Mouse (Mus musculus) MEL (cell line): ENCODE measurements around the gene Per2. TPM values are rescaled to one million over a fixed set of nuclear protein-coding genes. Genes with fewer than 3 reads are reported as not detected.

Source experiments
- DNase-seq: peaks from one replicate; pipeline ENCODE4 v3.0.0; 2011; ENCODE audit warnings: low read depth, low spot score
- H3K27ac ChIP-seq: 2 replicates; pipeline ENCODE4 v1.5.1; 2012; ENCODE audit warnings: low read depth, mild to moderate bottlenecking, control low read depth, low read length, moderate library complexity; ENCODE audit not compliant: control insufficient read depth
- H3K27me3 ChIP-seq, 2 experiments: fragments of 150-350 bp in 1 of 2; sonication (generic) in 1 of 2; 2 replicates each; pipeline ENCODE4 v1.6.1; 2012; ENCODE audit warnings: low read length in 2 of 2, mild to moderate bottlenecking in 2 of 2, improper control_type of control experiment in 1 of 2, moderate library complexity in 1 of 2; ENCODE audit not compliant: insufficient read depth in 2 of 2, control insufficient read depth in 1 of 2
- H3K36me3 ChIP-seq, 2 experiments: 2 replicates each; pipeline ENCODE4 v1.6.1; 2012 to 2014; ENCODE audit warnings: low read length in 2 of 2, improper control_type of control experiment in 1 of 2, inconsistent platforms in 1 of 2, mild to moderate bottlenecking in 1 of 2; ENCODE audit not compliant: insufficient read depth in 2 of 2, control insufficient read depth in 1 of 2
- H3K4me1 ChIP-seq, 2 experiments: fragments of 150-350 bp in 1 of 2; sonication (generic) in 1 of 2; 2 replicates each; pipeline ENCODE4 v1.6.1; 2012; ENCODE audit warnings: low read length in 2 of 2, improper control_type of control experiment in 1 of 2, mild to moderate bottlenecking in 1 of 2; ENCODE audit not compliant: insufficient read depth in 2 of 2, control insufficient read depth in 1 of 2
- H3K4me3 ChIP-seq, 2 experiments: fragments of 150-350 bp in 1 of 2; sonication (generic) in 1 of 2; 2 replicates each; pipeline ENCODE4 v1.5.1; 2012; ENCODE audit warnings: low read depth in 2 of 2, low read length in 2 of 2, mild to moderate bottlenecking in 2 of 2, moderate library complexity in 2 of 2, control low read depth in 1 of 2, improper control_type of control experiment in 1 of 2; ENCODE audit not compliant: control insufficient read depth in 1 of 2, insufficient read depth in 1 of 2
- H3K79me2 ChIP-seq: 2 replicates; pipeline ENCODE4 v1.6.1; 2012; ENCODE audit warnings: mild to moderate bottlenecking, low read length, moderate library complexity; ENCODE audit not compliant: control insufficient read depth, poor library complexity, insufficient read depth
- H3K9ac ChIP-seq: 2 replicates; pipeline ENCODE4 v1.6.1; 2012; ENCODE audit warnings: low read depth, mild to moderate bottlenecking, control low read depth, low read length, moderate library complexity; ENCODE audit not compliant: control insufficient read depth, poor library complexity, severe bottlenecking
- H3K9me3 ChIP-seq: fragments of 150-350 bp; sonication (generic); replicated peaks from 2 replicates; pipeline ENCODE4 v1.6.1; 2012; ENCODE audit warnings: mild to moderate bottlenecking, low read length, improper control_type of control experiment, moderate library complexity; ENCODE audit not compliant: insufficient read depth
- CHD1 ChIP-seq: IDR thresholded peaks from 2 replicates; pipeline ENCODE4 v1.6.1; 2012; ENCODE audit warnings: low read depth, mild to moderate bottlenecking, inconsistent platforms, low read length, improper control_type of control experiment
- EP300 ChIP-seq, 2 experiments: IDR thresholded peaks; 2 replicates each; pipeline ENCODE4 v1.6.1; 2011; ENCODE audit warnings: improper control_type of control experiment in 2 of 2, low read length in 2 of 2, low read depth in 1 of 2, mild to moderate bottlenecking in 1 of 2
- MAFK ChIP-seq: IDR thresholded peaks from 2 replicates; pipeline ENCODE4 v1.6.1; 2011; ENCODE audit warnings: low read depth, mild to moderate bottlenecking, low read length, improper control_type of control experiment, borderline replicate concordance
- MAX ChIP-seq: IDR thresholded peaks from 2 replicates; pipeline ENCODE4 v1.6.1; 2011; ENCODE audit warnings: low read length, improper control_type of control experiment
- NRF1 ChIP-seq: IDR thresholded peaks from 2 replicates; pipeline ENCODE4 v1.6.1; 2014; ENCODE audit warnings: low read depth, mild to moderate bottlenecking, inconsistent platforms, low read length, improper control_type of control experiment, moderate library complexity; ENCODE audit not compliant: poor library complexity, insufficient read depth, severe bottlenecking
- POLR2AphosphoS2 ChIP-seq: IDR thresholded peaks from 2 replicates; pipeline ENCODE4 v1.6.1; 2011; ENCODE audit warnings: low read length, improper control_type of control experiment
- RAD21 ChIP-seq: IDR thresholded peaks from 2 replicates; pipeline ENCODE4 v1.6.1; 2011; ENCODE audit warnings: mild to moderate bottlenecking, low read depth, low read length, improper control_type of control experiment
- RCOR1 ChIP-seq: IDR thresholded peaks from 2 replicates; pipeline ENCODE4 v1.6.1; 2012; ENCODE audit warnings: low read depth, mild to moderate bottlenecking, inconsistent platforms, low read length, improper control_type of control experiment
- SIN3A ChIP-seq: IDR thresholded peaks from 2 replicates; pipeline ENCODE4 v1.6.1; 2012; ENCODE audit warnings: low read length, improper control_type of control experiment, inconsistent platforms
- SMC3 ChIP-seq: IDR thresholded peaks from 2 replicates; pipeline ENCODE4 v1.6.1; 2011; ENCODE audit warnings: low read depth, low read length, improper control_type of control experiment
- TAL1 ChIP-seq: IDR thresholded peaks from 2 replicates; pipeline ENCODE4 v1.6.1; 2012; ENCODE audit warnings: mild to moderate bottlenecking, inconsistent platforms, low read length, moderate library complexity, mixed read lengths
- TBP ChIP-seq: IDR thresholded peaks from 2 replicates; pipeline ENCODE4 v1.8.0; 2011; ENCODE audit warnings: low read depth, low read length, improper control_type of control experiment
- USF1 ChIP-seq: IDR thresholded peaks from 2 replicates; pipeline ENCODE4 v1.6.1; 2014; ENCODE audit warnings: low read depth, mild to moderate bottlenecking, inconsistent platforms, low read length, improper control_type of control experiment, moderate library complexity
- ZC3H11A ChIP-seq: IDR thresholded peaks from 2 replicates; pipeline ENCODE4 v1.6.1; 2012; ENCODE audit warnings: low read depth, mild to moderate bottlenecking, inconsistent platforms, low read length, improper control_type of control experiment
- polyA plus RNA-seq, 2 experiments: library from polyadenylated mRNA; stranded (reverse) in 1 of 2; unstranded in 1 of 2; fragments of >175 nt in 1 of 2; fragments of >200 nt in 1 of 2; gene quantifications; 2 replicates each; pipeline versions ENCODE4 v1.2.1 to v1.2.4; 2012; ENCODE audit warnings: low replicate concordance in 2 of 2, low read depth in 1 of 2; ENCODE audit not compliant: insufficient read length in 2 of 2, insufficient read depth in 1 of 2, missing spikeins in 1 of 2
- total RNA-seq: library from RNA; depleted of rRNA; stranded (reverse); fragments of 300-350 nt; gene quantifications from 2 replicates; pipeline ENCODE4 v1.2.3, GENCODE M21; 2012

Gene Per2
- total and polyA plus RNA-seq, 3 experiments = 4.3 to 8.3 TPM; not detected in 1

DNA sequence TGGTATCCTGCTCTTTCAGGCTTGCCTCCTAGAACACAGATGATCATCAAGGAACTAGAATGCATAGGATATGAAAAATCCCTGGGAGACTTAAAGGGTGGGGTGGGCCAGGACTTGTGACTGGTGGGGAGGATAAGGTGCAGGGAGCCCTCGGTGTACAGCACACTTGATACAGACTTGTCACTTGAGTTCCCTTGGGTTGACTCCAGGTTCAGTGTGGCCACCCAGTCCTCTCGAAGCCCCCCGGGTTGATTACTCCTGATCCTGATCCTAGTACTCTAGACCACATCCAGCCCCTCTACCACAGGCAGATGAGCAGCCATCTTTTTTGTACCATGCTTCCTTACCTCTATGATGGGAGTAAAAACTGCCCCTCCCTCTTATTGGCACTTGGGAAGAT, 4.2 kb downstream of the Per2 start:
- no peak overlapping the region for H3K4me3 ChIP-seq
- peaks cover 3 to 27% of the 10 kb centered on the region in 2 experiments; a peak in 3 of 4 replicates for H3K4me1 ChIP-seq
- H3K36me3 ChIP-seq = peaks cover 0 to 23% of the 10 kb centered on the region in 2 experiments; a peak in 2 of 4 replicates
- no peaks in the 10 kb centered on the region for H3K27me3 ChIP-seq
- H3K9ac ChIP-seq = no peak overlapping the region
- no peak for DNase-seq
- H3K9me3 ChIP-seq = no peaks in the 10 kb centered on the region
- TF ChIP-seq MAX (no peak), RCOR1 (no peak), CHD1 (no peak)
- H3K27ac ChIP-seq = no peak overlapping the region
- H3K79me2 ChIP-seq = peaks cover 6% of the 10 kb centered on the region

DNA sequence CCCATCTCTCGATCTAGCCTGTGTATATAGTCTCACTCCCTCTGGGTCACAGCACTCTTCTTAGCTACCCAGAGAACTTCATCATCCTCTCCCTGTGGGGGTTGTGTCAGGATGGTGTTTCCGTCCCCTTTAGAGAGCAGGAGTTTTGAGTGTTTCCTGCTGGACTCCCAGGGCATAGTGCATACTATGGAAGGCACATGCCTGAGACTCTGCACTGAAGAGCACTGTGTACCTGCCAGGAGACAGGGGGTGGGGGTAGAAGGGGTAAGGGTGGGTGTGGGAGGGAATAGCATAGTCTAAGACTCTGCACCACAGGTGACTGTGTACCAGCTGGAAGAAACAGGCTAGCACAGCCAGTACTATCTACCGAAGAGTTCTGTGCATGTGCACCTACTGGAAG, 4.8 kb downstream of the Per2 start:
- peaks cover 3 to 33% of the 10 kb centered on the region in 2 experiments; a peak in 3 of 4 replicates for H3K4me1 ChIP-seq
- H3K4me3 ChIP-seq = no peak overlapping the region
- no peak for TF ChIP-seq ZC3H11A
- TF ChIP-seq SMC3 = no peak
- TF ChIP-seq RAD21 = no peak
- TF ChIP-seq EP300 (IDR thresholded peaks at IDR 0.05; ENCODE audit: low read depth in 1 of 2, low read length in 2 of 2) = no peak
- no peak for TF ChIP-seq NRF1
- TF ChIP-seq TBP = no peak
- no peaks in the 10 kb centered on the region for H3K9me3 ChIP-seq
- peaks cover 0 to 28% of the 10 kb centered on the region in 2 experiments; a peak in 2 of 4 replicates for H3K36me3 ChIP-seq
- peaks cover 6% of the 10 kb centered on the region for H3K79me2 ChIP-seq
- H3K27me3 ChIP-seq = no peaks in the 10 kb centered on the region
- H3K27ac ChIP-seq = peak overlapping the region; percentile 37; the same call in 1 of the 2 replicates
- H3K9ac ChIP-seq = peak overlapping the region; percentile 13; the same call in 1 of the 2 replicates
- DNase-seq = no peak

DNA sequence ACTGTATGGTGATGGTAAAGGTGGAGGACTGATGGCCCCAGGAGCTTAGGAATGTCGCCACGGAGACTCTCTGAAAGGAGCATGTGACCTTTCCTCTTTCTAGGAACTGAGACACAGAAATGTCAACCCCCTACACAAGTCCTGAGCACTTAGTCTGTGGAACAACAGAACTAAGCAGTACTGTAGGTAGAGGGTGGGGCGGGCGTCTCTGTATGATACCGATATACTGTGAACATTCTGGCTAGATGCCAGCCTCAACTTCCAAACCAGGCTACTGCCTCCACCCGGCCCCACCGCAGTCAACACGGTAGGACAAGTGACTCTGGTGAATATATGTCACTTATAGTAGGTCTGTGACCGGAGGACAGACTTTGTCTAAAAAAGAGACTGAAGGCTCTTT, 5.2 kb downstream of the Per2 start:
- no peaks in the 10 kb centered on the region for H3K9me3 ChIP-seq
- no peaks in the 10 kb centered on the region for H3K27me3 ChIP-seq
- peaks cover 4% of the 10 kb centered on the region for H3K79me2 ChIP-seq
- no peak for TF ChIP-seq CHD1
- TF ChIP-seq MAFK = no peak
- peak in 1 of 2 experiments; percentile 44; a peak in 2 of 4 replicates for TF ChIP-seq EP300 (IDR thresholded peaks at IDR 0.05; ENCODE audit: low read depth in 1 of 2, low read length in 2 of 2)
- TF ChIP-seq USF1 = peak; percentile 62
- TF ChIP-seq TAL1 = 0 out of 2 replicates have a peak, but pooled peaks have one; percentile 7
- peak; percentile 46; the same call in 1 of the 2 replicates for TF ChIP-seq SIN3A
- no peak for TF ChIP-seq POLR2AphosphoS2
- H3K36me3 ChIP-seq = peaks cover 0 to 32% of the 10 kb centered on the region in 2 experiments; a peak in 2 of 4 replicates
- DNase-seq = peak; percentile 87
- peaks cover 3 to 37% of the 10 kb centered on the region in 2 experiments; a peak in 3 of 4 replicates for H3K4me1 ChIP-seq
- peak overlapping the region; percentile 74 for H3K27ac ChIP-seq
- peak overlapping the region; percentile 47 for H3K9ac ChIP-seq
- H3K4me3 ChIP-seq = no peak overlapping the region
